Mouse (Mus musculus): ENCODE data around the gene Gm8439.

DNA sequence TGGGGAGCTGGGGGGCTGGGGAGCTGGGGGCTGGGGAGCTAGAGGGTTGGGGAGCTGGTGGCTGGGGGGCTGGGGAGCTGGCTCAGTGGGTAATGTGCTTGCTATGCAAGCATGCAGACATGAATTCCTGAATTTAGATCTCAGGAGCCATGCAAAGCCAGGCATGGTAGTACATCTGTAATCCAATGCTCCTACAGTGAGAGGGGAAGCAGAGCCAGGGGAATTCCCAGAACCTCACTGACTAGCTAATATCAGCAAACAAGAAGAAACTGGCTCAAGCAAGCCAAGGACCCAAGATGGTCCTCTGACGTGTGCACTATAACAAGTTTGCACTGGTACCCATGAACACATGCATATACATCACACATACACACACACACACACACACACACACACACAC lies 13.2 kb downstream of the Gm8439 start:
- TF ChIP-seq CTCF (conservative IDR thresholded peaks at IDR 0.05; ENCODE audit: low read length) (no peak), NANOG (IDR thresholded peaks at IDR 0.05; ENCODE audit: borderline replicate concordance, low read length) (no peak), POU5F1 (IDR thresholded peaks at IDR 0.05; ENCODE audit: borderline replicate concordance, low read length) (no peak)

Data from E14TG2a.4 (cell line).